Mouse (Mus musculus): ENCODE measurements around the gene Cilp2.

Cilp2 gene

DNA sequence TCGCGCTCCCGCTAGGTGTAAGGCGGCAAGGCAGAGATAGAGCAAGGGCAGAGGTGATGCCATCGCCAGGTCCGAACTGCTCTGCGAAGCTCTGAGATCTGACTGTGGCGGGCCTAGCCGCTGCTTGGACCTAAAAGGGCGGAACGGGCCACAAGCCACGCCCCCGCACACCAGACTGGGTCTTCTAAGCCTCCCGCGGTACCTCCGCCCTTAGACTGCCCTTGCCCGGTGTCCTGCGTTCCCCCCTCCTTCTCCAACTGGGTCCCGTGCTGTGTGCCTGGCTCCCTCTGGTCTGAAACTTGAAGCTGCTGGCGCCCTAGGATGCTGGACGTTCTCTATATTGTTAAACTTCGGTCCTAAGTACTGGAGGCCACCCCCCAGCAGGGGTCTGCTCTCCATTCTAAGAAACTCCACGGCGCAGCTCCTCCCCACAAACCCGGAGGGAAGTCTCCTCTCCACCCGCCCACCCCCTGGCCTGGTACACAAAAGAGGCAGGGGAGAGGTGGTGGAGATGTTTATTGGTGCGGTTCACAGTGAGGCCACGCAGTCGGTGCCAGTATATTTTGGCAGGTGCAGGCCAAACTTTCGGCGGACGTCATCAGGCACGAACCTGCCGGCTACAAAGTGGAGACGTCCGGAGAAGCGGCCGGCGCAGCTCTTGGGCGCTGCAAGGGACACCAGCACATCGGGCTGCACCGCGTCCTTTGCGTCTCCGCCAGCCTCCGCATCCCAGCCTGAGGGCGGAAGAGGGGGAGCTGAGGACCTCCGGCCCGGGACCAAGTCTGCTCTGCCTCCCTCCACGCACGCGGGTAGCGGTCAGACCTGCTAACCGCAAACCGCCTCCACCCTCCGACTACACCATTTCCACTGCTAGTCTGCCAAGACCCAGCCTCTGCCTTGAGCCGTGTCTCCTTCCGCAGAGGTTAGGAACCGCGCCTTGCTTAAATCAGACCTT, at the start of gene Cilp2:
Cilp2 (minus strand) TSS at position 399 of the 955 bp plus-strand sequence.
- DNase-seq (ENCODE audit: low read depth) = no peak

DNA sequence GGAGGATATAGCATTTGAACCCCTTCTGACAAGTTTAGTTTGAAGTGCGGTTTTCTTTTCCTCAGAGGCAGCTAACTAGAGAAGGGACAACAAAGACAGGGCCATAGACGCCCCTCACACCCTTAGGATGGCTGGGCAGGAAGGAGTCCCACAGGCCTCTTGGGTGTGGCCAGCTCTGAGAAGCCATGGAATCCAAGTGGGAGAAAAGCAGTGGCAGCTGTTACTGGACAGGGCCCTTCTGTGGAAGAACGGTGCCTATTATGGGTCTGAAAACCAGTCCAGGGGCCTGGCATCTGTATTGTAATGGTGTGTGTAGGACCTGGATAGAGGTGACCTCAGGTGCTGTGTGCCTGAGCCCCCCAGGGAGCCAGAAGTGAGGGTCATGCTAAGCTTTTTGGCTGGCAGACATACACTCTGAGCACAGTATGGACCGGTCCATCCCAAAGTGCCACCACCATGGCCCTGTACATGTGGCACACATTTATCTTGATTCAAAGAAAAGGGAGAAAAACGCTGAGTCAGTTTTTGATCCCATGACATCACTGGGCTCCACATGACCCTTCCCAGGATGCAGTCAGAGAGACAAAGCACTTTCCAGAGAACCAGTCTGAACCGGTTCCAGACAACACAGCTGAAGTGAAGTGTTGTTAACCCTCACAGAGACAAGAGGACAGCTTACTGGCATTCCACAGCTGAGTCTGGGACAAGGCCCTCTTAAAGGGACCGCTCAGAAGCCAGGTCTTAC, 48.7 kb upstream of the Cilp2 start:
- peak; percentile 50 for DNase-seq (ENCODE audit: low read depth)

DNA sequence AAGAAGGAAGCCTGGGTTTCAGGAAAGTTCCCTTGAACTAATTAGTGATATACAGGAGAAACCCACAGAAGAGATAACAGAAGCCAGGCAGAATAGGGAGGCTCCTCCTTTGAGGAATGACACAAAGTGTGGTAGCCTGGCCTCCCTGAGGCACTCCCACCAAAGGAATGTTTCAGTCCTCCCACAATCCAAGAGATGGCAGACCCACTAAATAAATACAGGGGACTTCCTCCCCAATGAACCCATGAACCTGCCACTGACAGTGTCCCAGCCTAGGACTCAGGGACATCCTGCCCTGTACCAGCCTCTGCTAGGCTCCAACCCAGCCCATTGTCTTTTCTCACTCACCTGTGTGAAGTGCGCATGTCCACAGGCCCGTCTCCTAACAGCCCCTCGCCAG, 47.9 kb upstream of the Cilp2 start:
- no peak for DNase-seq (ENCODE audit: low read depth)

DNA sequence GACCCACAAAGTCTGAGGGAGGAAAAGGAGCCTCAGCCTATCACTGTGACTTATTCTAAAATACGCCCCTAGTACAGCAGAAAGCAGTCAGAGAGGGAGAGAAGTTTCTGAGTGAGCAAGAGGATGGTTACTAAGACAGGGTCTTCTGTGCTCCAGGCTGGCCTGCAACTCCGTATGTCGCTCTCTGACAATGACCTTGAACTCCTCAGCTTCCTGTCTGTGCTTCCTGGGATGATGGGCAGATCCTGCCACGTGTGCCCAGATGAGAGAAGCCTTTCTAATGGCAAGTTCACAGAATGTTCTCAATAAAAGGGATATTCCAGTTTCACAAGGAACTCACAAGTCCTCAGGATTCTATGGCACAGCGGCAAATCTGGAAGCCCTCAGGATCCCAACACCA, 47.1 kb upstream of the Cilp2 start:
- DNase-seq (ENCODE audit: low read depth) = peak; percentile 42

DNA sequence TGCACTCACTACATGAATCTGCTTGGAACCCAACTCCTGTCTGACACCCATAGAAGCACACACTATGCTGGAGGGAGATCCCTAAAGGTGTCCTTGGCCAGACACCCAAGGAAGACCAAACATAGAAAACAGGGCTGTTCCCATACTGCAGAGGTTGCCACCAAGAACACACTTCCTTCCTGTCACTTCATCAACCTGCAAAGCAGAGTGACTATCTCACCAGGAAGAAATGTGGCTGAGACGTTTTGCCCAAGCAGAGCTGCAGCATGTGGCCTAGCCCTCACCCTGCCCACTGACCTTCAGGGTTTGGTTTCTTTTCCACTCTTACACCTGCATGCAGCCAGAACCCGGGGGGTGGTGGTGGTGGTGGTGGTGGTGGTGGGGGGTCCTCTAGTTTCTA, 46.3 kb upstream of the Cilp2 start:
- DNase-seq (ENCODE audit: low read depth) = peak; percentile 81

DNA sequence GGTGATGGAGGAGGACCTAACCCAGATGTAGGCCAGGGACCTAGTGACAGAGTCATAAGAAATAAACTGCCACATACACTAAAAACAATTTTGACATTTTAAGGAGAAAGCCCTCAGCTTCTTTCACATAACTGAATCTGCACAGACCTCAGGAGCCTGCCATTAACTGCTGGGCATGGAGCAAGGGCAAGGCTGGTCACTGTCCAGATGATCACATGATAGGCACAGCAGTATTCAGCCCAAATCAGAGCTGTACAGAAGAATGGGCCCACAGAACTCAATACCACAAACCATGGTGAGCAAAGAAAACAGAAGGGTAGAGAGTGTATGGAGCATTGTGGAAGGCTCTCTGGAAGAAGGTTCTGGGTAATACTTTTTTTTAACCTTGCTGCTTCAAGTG, 39.4 kb upstream of the Cilp2 start:
- DNase-seq (ENCODE audit: low read depth) = no peak

- DNase-seq (ENCODE audit: low read depth) = no peak
These were observed 36.5 kb upstream of the Cilp2 start for GRCm38 (mm10) chr8:69923986-69924385.

DNA sequence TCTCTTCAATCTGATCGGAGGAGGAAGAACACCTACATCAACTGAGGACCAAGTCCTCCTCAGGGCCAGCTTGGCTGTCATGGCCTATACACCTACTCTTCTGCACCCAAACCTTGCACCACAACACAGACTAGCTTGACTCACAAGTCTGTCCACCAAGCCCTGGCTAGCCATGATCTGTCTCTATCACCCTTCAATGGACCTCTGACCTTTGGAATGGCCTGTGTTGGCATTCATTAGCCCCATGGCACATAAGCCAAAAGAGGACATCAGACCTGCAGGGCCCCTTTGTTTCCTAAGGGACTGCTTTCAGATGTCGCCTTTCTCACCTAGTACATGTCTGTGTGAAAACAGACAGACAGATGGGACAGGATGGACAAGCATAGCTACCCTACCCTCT, 33.7 kb upstream of the Cilp2 start:
- peak; percentile 26 for DNase-seq (ENCODE audit: low read depth)

DNA sequence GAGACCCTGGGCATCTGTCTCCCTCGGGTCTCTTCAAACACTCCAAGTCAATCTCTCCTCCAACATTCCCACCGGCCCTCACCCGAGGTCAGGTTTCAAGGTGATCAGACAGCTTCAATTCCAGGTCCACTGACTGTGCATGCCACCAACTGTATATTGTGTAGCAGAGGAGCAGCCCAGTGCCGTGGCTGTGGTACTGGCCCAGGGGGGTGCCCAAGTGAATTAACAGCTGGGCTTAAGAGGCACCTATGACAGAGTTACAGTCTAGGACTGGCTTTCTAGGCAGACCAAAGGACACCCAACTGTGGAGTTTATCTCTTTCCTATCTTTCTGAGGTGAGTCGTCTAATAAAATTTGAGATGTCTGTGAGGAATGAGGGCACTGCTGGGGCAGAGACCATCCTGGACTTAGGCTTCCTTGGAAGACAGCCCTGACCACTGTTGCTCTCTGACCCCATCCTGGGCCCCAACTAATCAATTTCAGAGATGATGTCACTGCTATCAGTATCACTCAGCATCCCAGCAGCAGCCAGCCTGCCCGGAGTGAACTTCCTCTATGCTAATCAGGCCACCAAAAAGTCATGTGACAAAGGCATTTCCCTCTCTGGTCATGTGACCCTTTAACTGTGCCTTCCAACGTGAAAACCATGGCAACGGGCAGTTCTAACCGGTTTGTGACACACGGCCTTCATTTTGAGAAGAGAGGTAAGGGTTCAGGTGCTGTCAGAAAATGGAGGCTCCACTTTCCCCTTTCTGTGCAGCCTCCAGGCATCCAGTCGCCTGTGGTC, 32.6 kb upstream of the Cilp2 start:
- peak; percentile 97 for DNase-seq (ENCODE audit: low read depth)

GRCm38 (mm10) chr8:69919010-69919409, 31.5 kb upstream of the Cilp2 start:
- peak; percentile 100 for DNase-seq (ENCODE audit: low read depth)

GRCm38 (mm10) chr8:69918506-69918905, 31.0 kb upstream of the Cilp2 start:
- DNase-seq (ENCODE audit: low read depth) = peak; percentile 79

DNA sequence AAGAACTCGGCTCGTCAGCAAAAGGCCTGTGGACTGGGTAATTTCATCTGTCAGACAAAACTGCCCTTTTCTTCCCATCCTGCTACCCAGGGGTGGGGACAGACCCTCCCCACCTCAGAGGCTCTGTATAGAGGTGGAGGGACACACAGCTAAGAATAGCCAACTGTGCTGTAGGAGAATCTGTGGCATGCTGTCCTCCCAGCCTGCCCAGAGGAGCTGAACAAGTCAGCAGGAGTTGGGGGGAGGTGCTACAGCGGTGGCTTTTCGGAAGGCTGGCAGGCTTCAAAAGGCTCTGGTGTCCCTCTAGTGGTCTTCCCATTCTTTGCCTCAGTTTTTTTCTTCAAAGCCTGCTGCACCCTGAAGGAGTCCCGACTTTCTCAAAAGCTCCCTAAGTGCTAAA, 28.3 kb upstream of the Cilp2 start:
- DNase-seq (ENCODE audit: low read depth) = peak; percentile 18

DNA sequence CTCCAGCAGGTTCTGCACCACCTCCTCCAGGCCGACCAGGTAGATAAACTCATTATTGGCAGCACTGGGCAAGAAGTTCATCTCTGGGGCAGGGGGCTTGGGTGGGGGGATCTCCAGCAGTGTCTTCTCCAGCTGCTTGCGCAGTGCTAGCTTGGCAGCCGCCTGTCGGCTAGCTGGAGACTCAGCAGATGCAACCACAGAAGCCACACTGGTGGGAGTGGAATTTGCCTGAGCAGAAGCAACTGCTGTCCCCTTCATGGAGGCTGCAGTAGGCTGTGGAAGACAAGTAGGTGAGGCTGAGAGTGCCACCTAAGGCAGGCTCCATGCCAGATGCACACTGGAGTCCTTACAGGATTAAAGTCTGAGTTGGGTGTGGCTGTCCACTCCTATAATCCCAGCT, 27.0 kb upstream of the Cilp2 start:
- no peak for DNase-seq (ENCODE audit: low read depth)

DNA sequence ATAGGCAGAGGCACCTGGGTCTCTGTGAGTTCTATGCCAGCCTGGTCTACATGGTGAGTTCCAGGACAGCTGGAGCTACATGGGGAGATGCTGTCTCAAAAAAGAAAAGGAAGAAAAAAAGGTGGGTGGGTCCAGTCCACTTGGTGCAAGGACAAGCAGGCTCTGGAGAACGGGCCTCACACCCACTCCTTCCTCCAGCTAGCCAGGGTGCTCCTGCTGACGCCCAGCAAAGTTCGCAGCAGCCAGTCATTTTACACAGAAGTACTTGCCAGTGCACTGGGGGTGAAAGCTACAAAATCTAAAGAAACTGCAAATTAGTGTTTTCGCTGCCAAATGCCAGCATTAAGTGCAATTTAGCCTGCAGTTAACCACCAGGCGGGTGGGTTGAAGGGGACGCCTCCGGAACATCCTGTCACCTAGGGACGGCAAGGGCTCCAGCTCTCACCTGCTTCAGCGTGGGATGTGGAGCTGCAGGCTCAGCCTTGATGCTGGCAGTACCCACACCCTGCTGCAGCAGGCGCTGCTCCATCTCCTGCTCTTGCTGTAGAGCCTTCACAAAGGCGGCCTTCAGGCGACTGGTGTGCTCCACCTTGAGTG, 25.1 kb upstream of the Cilp2 start:
- no peak for DNase-seq (ENCODE audit: low read depth)

- no peak for DNase-seq (ENCODE audit: low read depth)
These were observed 24.4 kb upstream of the Cilp2 start for GRCm38 (mm10) chr8:69911917-69912316.

DNA sequence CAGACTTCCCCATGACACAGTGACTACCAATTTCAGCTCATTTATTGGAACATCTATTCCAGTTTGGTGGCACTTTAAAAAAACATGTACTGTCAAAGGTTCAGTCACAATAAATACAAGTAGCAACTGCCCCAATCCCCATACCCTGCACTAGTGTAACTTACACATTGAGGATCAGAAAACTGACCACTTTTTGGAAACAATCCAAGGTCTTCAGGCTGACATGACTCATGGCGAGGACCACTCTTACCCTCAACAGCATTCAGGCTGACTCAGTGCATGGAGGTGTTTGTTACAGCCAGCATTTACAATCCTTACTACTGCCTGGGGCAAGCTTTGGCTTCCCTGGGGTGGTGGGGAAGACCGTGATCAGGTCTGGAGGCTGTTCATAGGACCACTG, 19.6 kb upstream of the Cilp2 start:
- DNase-seq (ENCODE audit: low read depth) = peak; percentile 66

DNA sequence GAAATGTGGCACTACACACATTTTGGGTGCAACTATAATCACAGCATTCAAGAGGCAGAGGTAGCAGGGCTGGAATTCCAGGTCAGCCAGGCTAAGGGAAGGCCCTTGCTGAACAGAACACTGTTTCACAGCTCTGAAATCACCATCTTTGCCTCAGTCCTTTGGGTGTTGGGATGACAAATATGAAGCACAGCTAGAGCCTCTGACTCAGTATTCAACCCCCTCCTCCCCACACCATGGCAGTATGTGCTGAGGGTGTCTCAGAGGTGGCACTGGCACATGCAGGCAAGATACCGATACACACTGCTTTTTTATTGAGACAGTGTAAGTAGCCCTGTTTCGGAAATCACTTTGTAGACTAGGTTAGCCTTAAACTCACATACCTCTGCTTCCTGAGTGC, 18.8 kb upstream of the Cilp2 start:
- DNase-seq (ENCODE audit: low read depth) = no peak

DNA sequence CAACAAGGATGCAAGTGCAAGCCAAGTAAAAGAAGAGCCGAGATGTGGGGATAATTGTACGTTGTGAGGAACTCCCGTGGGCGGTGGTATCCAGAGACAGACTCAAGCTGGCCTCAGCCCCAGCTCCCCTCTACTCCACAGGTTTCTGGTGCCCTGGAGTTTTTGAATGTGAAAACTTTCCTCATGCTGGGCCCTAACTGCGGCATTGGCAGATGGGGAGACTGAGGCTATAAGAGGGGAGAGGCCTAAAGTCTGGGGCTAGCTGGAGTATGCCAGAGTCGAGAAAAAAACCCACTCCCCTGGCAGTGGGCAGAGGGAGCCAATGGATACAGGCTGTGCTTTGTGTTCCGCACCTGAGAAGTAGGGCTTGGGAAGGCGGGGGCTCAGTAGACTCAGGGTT, 16.6 kb upstream of the Cilp2 start:
- DNase-seq (ENCODE audit: low read depth) = no peak

- peak; percentile 99 for DNase-seq (ENCODE audit: low read depth)
These were observed 15.6 kb upstream of the Cilp2 start for GRCm38 (mm10) chr8:69903063-69903542.

GRCm38 (mm10) chr8:69902163-69903062, 14.9 kb upstream of the Cilp2 start, which contains the start of the genes Tssk6, Ndufa13 and Yjefn3:
Gene Tssk6 (plus strand): TSS chr8:69902184.
Gene Ndufa13 (minus strand): TSS chr8:69902558.
Gene Yjefn3 (minus strand): TSS chr8:69902712.
- DNase-seq (ENCODE audit: low read depth) = peak; percentile 46
